Mouse (Mus musculus) liver, postnatal 0 days (tissue): ENCODE results near the gene Ago1. TPM values are rescaled to one million over a fixed set of nuclear protein-coding genes. Genes with fewer than 3 reads are reported as not detected.

Experiments used
- ATAC-seq: fragments of 200-750 bp; cut with Nextera tagmentation; 2 replicates; pipeline ENCODE4 v1.8.0; 2017; ENCODE audit warnings: mild to moderate bottlenecking, moderate library complexity
- DNase-seq: peaks from one replicate; pipeline ENCODE4 v3.0.0-alpha.2; 2016
- H3K27ac ChIP-seq: fragments of 300-500 bp; sonication (generic); 2 replicates; pipeline ENCODE4 v1.5.1; 2014; ENCODE audit warnings: antibody characterized with exemption, moderate library complexity, mild to moderate bottlenecking, low read depth
- H3K27me3 ChIP-seq: fragments of 300-500 bp; sonication (generic); 2 replicates; pipeline ENCODE4 v1.6.1; 2014; ENCODE audit warnings: low read length, control low read depth, mixed read lengths; ENCODE audit not compliant: insufficient read depth
- H3K36me3 ChIP-seq: fragments of 300-500 bp; sonication (generic); replicated peaks from 2 replicates; pipeline ENCODE4 v1.6.1; 2014; ENCODE audit warnings: mild to moderate bottlenecking, control low read depth, low read length, moderate library complexity, mixed read lengths; ENCODE audit not compliant: insufficient read depth
- H3K4me1 ChIP-seq: fragments of 300-500 bp; sonication (generic); 2 replicates; pipeline ENCODE4 v1.6.1; 2014; ENCODE audit warnings: antibody characterized with exemption, mild to moderate bottlenecking, control low read depth; ENCODE audit not compliant: insufficient read depth
- H3K4me2 ChIP-seq: fragments of 300-500 bp; sonication (generic); 2 replicates; pipeline ENCODE4 v1.6.1; 2014; ENCODE audit warnings: low read depth, mild to moderate bottlenecking, low read length, moderate library complexity, mixed read lengths
- H3K4me3 ChIP-seq: fragments of 300-500 bp; sonication (generic); 2 replicates; pipeline ENCODE4 v1.5.1; 2014; ENCODE audit warnings: low read depth, low read length
- H3K9ac ChIP-seq: fragments of 300-500 bp; sonication (generic); replicated peaks from 2 replicates; pipeline ENCODE4 v1.6.1; 2014; ENCODE audit warnings: mild to moderate bottlenecking, moderate library complexity
- H3K9me3 ChIP-seq: fragments of 300-500 bp; sonication (generic); 2 replicates; pipeline ENCODE4 v1.6.1; 2016; ENCODE audit warnings: mild to moderate bottlenecking, control low read depth, low read length, mixed read lengths
- CTCF ChIP-seq: sonication (generic); IDR thresholded peaks from 2 replicates; pipeline ENCODE4 v1.5.1; 2016; ENCODE audit warnings: antibody characterized with exemption, low read depth
- EP300 ChIP-seq: IDR thresholded peaks from 2 replicates; pipeline ENCODE4 v1.6.1; 2016; ENCODE audit warnings: antibody characterized with exemption, low read depth, mild to moderate bottlenecking
- WGBS: fragments of 180-500 bp; shearing (Covaris S2); extraction: QIAGEN DNeasy Blood & Tissue Kit; methylation state at CpG from one replicate; pipeline ENCODE4 v1.1.7; 2014; ENCODE audit not compliant: insufficient replicate concordance; 5-methylcytosine and 5-hydroxymethylcytosine counted together
- polyA plus RNA-seq: library from polyadenylated mRNA; unstranded; fragments of >200 nt; fragmentation: Nextera tagmentation; extraction: Ambion mirVana; gene quantifications from 2 replicates; pipeline ENCODE4 v1.2.1, GENCODE M21; 2015

Gene Ago1
- polyA plus RNA-seq, 1 experiment from 2014 or later = 0.97 TPM

- DNase-seq (no peak), ATAC-seq (no peak)
- no peaks in the 10 kb centered on the region; the same call in 1 of the 2 replicates for H3K36me3 ChIP-seq
Observed at GRCm38 (mm10) chr4:126502141-126502976, 34.0 kb upstream of the Ago1 start.

GRCm38 (mm10) chr4:126498601-126499000 lies 30.2 kb upstream of the Ago1 start:
- no peak for ATAC-seq
- H3K36me3 ChIP-seq = no peaks in the 10 kb centered on the region
- no peak overlapping the region for H3K9ac ChIP-seq
- H3K27ac ChIP-seq = no peak overlapping the region
- 41% methylated on average over 1 of the region's 1 CpGs for WGBS
- no peak overlapping the region for H3K4me3 ChIP-seq
- no peaks in the 10 kb centered on the region for H3K9me3 ChIP-seq
- no peak for DNase-seq
- H3K4me1 ChIP-seq = no peaks in the 10 kb centered on the region
- H3K4me2 ChIP-seq = no peak overlapping the region
- H3K27me3 ChIP-seq = no peaks in the 10 kb centered on the region
- TF ChIP-seq CTCF (no peak), EP300 (no peak)

More at GRCm38 (mm10) chr4:126502141-126502976, 34.0 kb upstream of the Ago1 start:
- no peaks in the 10 kb centered on the region for H3K4me1 ChIP-seq
- TF ChIP-seq CTCF = no peak
- no peak for TF ChIP-seq EP300
- H3K4me2 ChIP-seq = no peak overlapping the region
- no peak overlapping the region for H3K4me3 ChIP-seq
- H3K9me3 ChIP-seq = no peaks in the 10 kb centered on the region
- H3K27ac ChIP-seq = no peak overlapping the region
- no peak overlapping the region for H3K9ac ChIP-seq
- H3K27me3 ChIP-seq = no peaks in the 10 kb centered on the region
- WGBS = 70% methylated on average over 6 of the region's 6 CpGs

- Histone ChIP-seq H3K4me3 (no peak overlapping the region), H3K4me1 (no peaks in the 10 kb centered on the region), H3K9ac (no peak overlapping the region), H3K27ac (no peak overlapping the region), H3K9me3 (no peaks in the 10 kb centered on the region), H3K36me3 (no peaks in the 10 kb centered on the region), H3K4me2 (no peak overlapping the region), H3K27me3 (no peaks in the 10 kb centered on the region)
- ATAC-seq (no peak), DNase-seq (no peak)
- TF ChIP-seq CTCF (no peak), EP300 (no peak)
- WGBS = 66% methylated on average over 2 of the region's 2 CpGs
Observed at GRCm38 (mm10) chr4:126496963-126497362, 28.6 kb upstream of the Ago1 start.

- no peak for TF ChIP-seq CTCF
- TF ChIP-seq EP300 = no peak
- WGBS = 63% methylated on average over 5 of the region's 5 CpGs
- Histone ChIP-seq H3K9ac (no peak overlapping the region), H3K4me1 (no peaks in the 10 kb centered on the region), H3K4me2 (no peak overlapping the region), H3K27me3 (no peaks in the 10 kb centered on the region), H3K36me3 (no peaks in the 10 kb centered on the region), H3K4me3 (no peak overlapping the region), H3K9me3 (no peaks in the 10 kb centered on the region), H3K27ac (no peak overlapping the region)
- DNase-seq = no peak
- no peak for ATAC-seq
Observed at GRCm38 (mm10) chr4:126495942-126496790, 27.8 kb upstream of the Ago1 start.

- ATAC-seq = no peak
- no peak overlapping the region for H3K27ac ChIP-seq
- no peak overlapping the region for H3K9ac ChIP-seq
- no peak overlapping the region for H3K4me2 ChIP-seq
- no peaks in the 10 kb centered on the region for H3K4me1 ChIP-seq
- no peak overlapping the region for H3K4me3 ChIP-seq
- no peaks in the 10 kb centered on the region for H3K27me3 ChIP-seq
- WGBS = 71% methylated on average over 5 of the region's 5 CpGs
- no peak for DNase-seq
- H3K9me3 ChIP-seq = no peaks in the 10 kb centered on the region
- H3K36me3 ChIP-seq = no peaks in the 10 kb centered on the region
- TF ChIP-seq EP300 = no peak
- no peak for TF ChIP-seq CTCF
Observed at GRCm38 (mm10) chr4:126495453-126495852, 27.1 kb upstream of the Ago1 start.

- H3K4me2 ChIP-seq = no peak overlapping the region
- H3K36me3 ChIP-seq = no peaks in the 10 kb centered on the region
- no peaks in the 10 kb centered on the region for H3K9me3 ChIP-seq
- no peaks in the 10 kb centered on the region for H3K27me3 ChIP-seq
- no peak for ATAC-seq
- WGBS = 76% methylated on average over 4 of the region's 4 CpGs
- H3K27ac ChIP-seq = no peak overlapping the region
- no peak for TF ChIP-seq EP300
- TF ChIP-seq CTCF = no peak
- no peak overlapping the region for H3K9ac ChIP-seq
- no peaks in the 10 kb centered on the region for H3K4me1 ChIP-seq
- H3K4me3 ChIP-seq = no peak overlapping the region
- no peak for DNase-seq
Observed at GRCm38 (mm10) chr4:126493416-126493815, 25.0 kb upstream of the Ago1 start.
